Mouse (Mus musculus): ENCODE results near the gene Kptn. TPM values are rescaled to one million over a fixed set of nuclear protein-coding genes. Genes with fewer than 3 reads are reported as not detected.

The Kptn gene
- total RNA-seq, 2 experiments from 2014 or later, result 24.9 to 28.0 TPM

- no peak for DNase-seq
- intact Hi-C loops (cut with DNase I), result no loop called here
These were observed 8.2 kb upstream of the Kptn start for GRCm38 (mm10) chr7:16111284-16112090.

GRCm38 (mm10) chr7:16116418-16116817 lies 3.3 kb upstream of the Kptn start:
- intact Hi-C loops (cut with DNase I), result no loop called here
- no peak for DNase-seq

GRCm38 (mm10) chr7:16117100-16117499 lies 2.6 kb upstream of the Kptn start:
- DNase-seq, result no peak
- intact Hi-C loops (cut with DNase I), result no loop called here

GRCm38 (mm10) chr7:16120262-16120600 lies 536 bp downstream of the Kptn start:
- DNase-seq, result no peak
- intact Hi-C loops (cut with DNase I), result no loop called here

- DNase-seq, result no peak
- intact Hi-C loops (cut with DNase I), result loop anchor here (2.0 kb wide), 1 partner anchor 17 kb away; no protein-coding TSS in a partner anchor
These were observed 6.1 kb downstream of the Kptn start for GRCm38 (mm10) chr7:16125829-16126228.

GRCm38 (mm10) chr7:16128344-16128743 lies 8.6 kb downstream of the Kptn start:
- intact Hi-C loops (cut with DNase I), result no loop called here

GRCm38 (mm10) chr7:16128899-16129298 lies 9.2 kb downstream of the Kptn start:
- intact Hi-C loops (cut with DNase I), result no loop called here
- no peak for DNase-seq

More at GRCm38 (mm10) chr7:16128344-16128743, 8.6 kb downstream of the Kptn start:
- peak; percentile 16 to 27 for DNase-seq

GRCm38 (mm10) chr7:16129421-16129845 lies 9.7 kb downstream of the Kptn start, which contains the start of gene Slc8a2:
TSS of gene Slc8a2 (plus strand) at chr7:16129826.
- DNase-seq, result peak; percentile 65 to 78
- intact Hi-C loops (cut with DNase I), result no loop called here

- intact Hi-C loops (cut with DNase I), result no loop called here
- peak in 1 of 2 experiments; percentile 20 for DNase-seq
These were observed 10.4 kb downstream of the Kptn start for GRCm38 (mm10) chr7:16129846-16130691.

- intact Hi-C loops (cut with DNase I), result no loop called here
- DNase-seq, result no peak
These were observed 11.4 kb downstream of the Kptn start for GRCm38 (mm10) chr7:16130956-16131634.

- intact Hi-C loops (cut with DNase I), result no loop called here
- DNase-seq, result no peak
These were observed 12.5 kb downstream of the Kptn start for GRCm38 (mm10) chr7:16132161-16132581.

GRCm38 (mm10) chr7:16132926-16133325 lies 13.2 kb downstream of the Kptn start:
- no peak for DNase-seq
- intact Hi-C loops (cut with DNase I), result no loop called here

GRCm38 (mm10) chr7:16133691-16134090 lies 14.0 kb downstream of the Kptn start:
- no peak for DNase-seq
- intact Hi-C loops (cut with DNase I), result no loop called here

GRCm38 (mm10) chr7:16134951-16135392 lies 15.3 kb downstream of the Kptn start:
- intact Hi-C loops (cut with DNase I), result no loop called here
- no peak for DNase-seq

- no peak for DNase-seq
- intact Hi-C loops (cut with DNase I), result loop anchor here (5.0 kb wide), 1 partner anchor 36 kb away; no protein-coding TSS in a partner anchor
These were observed 27.1 kb downstream of the Kptn start for GRCm38 (mm10) chr7:16146489-16147410.

GRCm38 (mm10) chr7:16147643-16148042 lies 27.9 kb downstream of the Kptn start:
- DNase-seq, result peak; percentile 72 to 84

GRCm38 (mm10) chr7:16149241-16149640 lies 29.5 kb downstream of the Kptn start:
- intact Hi-C loops (cut with DNase I), result loop anchor here (5.0 kb wide), 1 partner anchor 33 kb away; no protein-coding TSS in a partner anchor
- no peak for DNase-seq

More at GRCm38 (mm10) chr7:16147643-16148042, 27.9 kb downstream of the Kptn start:
- intact Hi-C loops (cut with DNase I), result loop anchor here (5.0 kb wide), 1 partner anchor 35 kb away; no protein-coding TSS in a partner anchor

GRCm38 (mm10) chr7:16150191-16151145 lies 30.8 kb downstream of the Kptn start:
- DNase-seq, result no peak
- intact Hi-C loops (cut with DNase I), result loop anchor here (5.0 kb wide), 1 partner anchor 168 kb away; no protein-coding TSS in a partner anchor
